Mouse (Mus musculus) layer of hippocampus, postnatal 10 days (tissue): Measurements from ENCODE around the gene Ehd1. TPM values are rescaled to one million over a fixed set of nuclear protein-coding genes. Genes with fewer than 3 reads are reported as not detected.

Experiments used
- DNase-seq, 2 experiments: peaks; one replicate each; pipeline ENCODE4 v3.0.0; 2021; ENCODE audit warnings: low spot score in 2 of 2
- total RNA-seq, 2 experiments: library from RNA; stranded (reverse); gene quantifications; 2 replicates each; pipeline ENCODE4 v1.2.3; 2021

Gene Ehd1
- total RNA-seq, 2 experiments from 2014 or later = 75.1 to 82.7 TPM

DNA sequence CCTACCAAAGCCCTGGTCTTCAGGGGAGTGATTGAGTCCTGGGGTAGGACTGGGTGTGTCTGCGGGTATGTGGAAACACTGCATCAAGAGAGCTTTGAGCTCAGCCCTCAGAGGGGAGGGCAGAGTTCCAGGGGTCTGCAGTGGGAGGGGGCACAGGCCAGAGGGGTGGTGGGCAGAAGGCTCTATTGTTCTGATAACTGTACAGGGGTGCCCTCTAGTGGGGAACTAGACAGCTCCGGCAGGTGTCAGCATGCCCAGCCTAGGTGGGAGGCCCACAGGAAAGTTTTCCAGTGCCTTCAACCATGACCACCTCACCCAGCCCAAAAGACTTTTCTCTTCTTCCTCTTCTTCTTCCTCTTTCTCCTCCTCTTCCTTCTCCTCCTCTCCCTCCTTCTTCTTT, 16.1 kb upstream of the Ehd1 start:
- no peak for DNase-seq

GRCm38 (mm10) chr19:6260946-6261345, 15.6 kb upstream of the Ehd1 start:
- DNase-seq = no peak

DNA sequence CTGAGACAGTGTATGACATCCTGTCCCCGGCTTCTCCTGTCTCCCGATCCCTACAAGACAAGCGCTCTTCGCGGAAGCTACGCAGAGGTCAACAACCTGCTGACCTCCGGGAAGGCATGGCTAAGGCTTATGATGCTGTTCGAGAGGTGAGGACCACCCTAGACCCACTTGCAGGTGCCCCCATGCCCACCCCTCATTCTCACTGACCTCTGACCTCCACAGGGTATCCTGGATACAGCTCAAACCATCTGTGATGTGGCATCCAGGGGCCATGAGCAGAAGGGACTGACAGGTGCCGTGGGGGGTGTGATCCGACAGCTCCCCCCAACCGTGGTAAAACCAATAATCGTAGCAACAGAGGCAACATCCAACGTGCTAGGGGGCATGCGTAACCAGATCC, 15.1 kb upstream of the Ehd1 start:
- DNase-seq = no peak

DNA sequence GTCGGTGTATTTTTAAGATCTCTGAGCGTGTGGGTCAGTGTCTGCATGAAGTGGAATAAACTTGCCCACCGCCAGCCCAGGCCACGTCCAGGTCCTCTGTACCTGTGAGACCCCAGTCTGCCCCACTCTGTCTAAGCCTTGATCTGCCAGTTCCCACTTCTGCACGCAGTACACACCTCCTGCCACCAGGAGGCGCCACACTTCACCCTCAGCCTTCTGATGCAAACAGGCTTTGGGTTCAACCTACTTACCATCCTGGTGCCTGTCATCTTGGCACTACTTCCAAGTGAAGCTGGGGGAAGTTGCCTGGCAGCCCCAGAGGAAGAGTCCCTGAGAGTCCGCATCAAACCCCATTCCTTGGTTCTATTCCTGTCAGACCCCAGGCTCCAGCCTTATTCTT, 14.3 kb upstream of the Ehd1 start:
- DNase-seq = peak; percentile 80 to 84

DNA sequence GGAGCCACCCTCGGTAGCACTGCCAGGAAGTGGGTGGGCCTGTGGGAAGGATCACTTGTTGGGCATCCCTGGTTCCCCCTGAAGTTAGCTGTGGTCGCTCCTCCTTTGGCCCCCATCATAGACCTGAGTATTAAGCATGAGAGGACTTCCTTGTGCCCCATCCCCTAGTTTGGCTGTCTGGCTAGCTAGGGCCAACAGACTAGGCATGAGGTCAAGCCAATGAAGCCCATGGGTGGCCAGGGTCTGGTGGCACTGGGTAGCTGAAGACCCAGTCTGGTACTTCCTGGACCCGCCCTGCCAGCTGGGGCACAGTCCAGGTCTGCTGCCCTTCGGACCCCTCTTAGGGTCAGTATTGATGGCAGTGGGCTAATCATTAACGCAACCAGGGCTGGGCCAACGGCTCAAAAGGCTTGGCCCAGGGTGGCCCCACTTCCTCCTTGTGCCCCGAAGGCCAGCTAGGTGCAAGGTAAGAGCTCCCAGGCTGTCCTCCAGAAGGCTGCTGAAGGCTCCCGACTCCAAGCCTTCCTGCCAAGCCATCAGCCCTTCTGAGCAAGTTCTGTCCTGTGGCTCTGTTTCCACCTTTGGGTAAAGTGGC, 13.6 kb upstream of the Ehd1 start:
- no peak for DNase-seq

DNA sequence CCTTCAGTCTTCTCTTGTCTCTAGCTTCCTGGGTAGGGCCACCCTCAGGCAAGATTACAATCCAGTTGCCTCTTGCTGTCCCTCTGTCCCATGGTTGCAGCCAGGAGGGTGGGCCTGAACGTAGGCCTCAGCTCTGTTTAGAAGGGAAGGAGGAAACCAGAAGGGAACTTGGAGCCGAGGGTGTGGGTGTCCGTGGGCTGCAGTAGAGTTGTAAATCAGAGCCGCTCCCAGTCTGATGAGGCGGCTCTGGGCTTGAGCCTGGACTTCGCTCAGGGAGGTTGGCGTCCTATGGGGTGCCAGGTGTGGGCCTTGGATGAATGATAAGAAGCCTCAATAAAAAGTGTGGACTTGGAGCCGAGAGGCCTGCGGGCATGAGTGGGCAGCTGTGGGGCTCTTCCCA, 12.3 kb upstream of the Ehd1 start:
- DNase-seq = no peak

GRCm38 (mm10) chr19:6264945-6265344, 11.6 kb upstream of the Ehd1 start:
- no peak for DNase-seq

- DNase-seq = no peak
These were observed 10.8 kb upstream of the Ehd1 start for GRCm38 (mm10) chr19:6265727-6266182.

GRCm38 (mm10) chr19:6267306-6268169, 9.0 kb upstream of the Ehd1 start:
- DNase-seq = no peak

DNA sequence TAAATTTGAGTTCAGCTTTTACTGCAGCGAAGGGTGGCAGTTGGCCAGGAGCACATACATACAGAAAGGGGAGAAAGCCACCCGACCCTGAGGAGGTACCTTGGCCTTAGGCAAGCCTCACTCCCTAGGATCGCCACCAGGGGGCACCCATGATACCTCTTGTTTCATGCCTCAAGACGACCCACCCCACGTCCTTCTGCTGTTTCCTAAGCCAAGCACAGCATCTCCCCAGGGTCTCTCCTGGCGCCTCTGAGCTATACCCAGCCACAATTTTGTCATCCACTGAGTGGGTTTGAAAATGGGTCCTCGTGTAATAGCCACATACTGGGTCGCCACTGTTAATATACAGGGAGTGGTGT, 8.4 kb upstream of the Ehd1 start:
- DNase-seq = peak; percentile 87 to 90

- DNase-seq = no peak
These were observed 7.8 kb upstream of the Ehd1 start for GRCm38 (mm10) chr19:6268670-6269132.

DNA sequence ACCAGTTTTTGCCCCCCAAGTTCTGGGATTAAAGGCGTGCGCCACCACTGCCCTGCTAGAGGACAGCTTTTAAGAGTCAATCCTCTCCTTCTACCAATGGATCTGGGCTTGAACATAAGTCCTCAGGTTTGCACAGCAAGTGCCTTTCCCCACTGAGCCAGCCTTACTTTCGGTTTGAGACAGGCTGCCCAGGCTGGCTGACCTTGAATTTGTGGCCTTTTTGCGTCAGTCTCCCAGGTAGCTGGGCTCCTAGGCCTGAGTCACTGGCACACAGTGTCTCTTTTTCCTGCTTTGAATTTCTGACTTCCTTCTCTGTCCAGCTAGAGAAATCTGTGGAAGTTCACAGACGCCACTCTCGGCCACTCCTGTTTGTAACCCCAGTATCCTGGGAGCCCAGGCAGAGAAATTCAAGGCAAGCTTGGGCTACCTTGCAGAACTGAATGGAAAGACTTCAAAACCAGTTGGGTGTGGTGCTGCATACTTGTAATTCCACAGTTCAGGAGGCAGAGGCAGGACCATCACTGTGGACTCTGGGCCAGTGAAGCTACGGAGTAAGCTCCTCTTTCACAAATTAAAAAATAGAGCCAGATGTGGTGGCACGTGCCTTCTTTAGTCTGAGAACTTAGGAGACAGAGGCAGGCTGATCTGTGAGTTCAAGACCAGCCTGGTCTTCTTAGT, 6.6 kb upstream of the Ehd1 start:
- DNase-seq = no peak

DNA sequence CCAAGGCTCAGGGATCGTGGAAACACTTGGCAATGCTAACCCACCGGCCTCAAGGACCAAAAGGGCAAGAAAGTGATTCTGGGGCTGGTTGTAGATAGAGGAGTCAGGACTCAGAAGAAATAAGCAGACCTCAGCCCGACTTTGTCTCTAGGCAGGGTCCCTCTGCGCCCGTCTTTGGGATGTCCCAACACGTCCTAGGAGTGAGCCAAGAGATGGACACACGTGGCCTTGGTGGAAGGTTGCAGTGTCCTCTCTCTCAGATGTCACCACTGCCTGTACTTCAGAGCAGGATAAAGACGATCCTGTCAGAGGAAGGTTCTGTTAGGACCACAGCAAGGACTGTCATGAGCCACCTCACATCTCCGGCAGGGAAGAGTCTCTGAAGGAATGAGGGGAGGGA, 5.9 kb upstream of the Ehd1 start:
- no peak for DNase-seq

DNA sequence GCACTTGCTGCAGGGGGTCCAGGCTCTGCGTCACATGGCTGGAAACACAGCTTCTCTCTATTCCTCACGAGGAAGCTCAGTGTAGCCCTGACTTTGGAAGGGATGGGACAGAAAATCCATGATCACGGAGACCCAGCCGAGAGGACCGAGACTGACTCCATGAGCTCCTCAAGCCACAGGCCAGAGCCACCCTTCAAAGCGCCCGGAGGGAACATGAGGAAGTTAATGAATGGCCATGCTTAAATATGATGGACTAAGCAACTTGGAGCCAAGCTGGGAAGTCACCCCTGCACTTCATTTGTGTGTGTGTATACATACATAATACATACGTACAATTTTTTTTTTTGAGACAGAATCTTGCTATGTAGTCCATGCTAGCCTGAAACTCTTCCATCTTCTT, 5.3 kb upstream of the Ehd1 start:
- DNase-seq = no peak

GRCm38 (mm10) chr19:6272053-6272452, 4.5 kb upstream of the Ehd1 start:
- DNase-seq = no peak

- no peak for DNase-seq
These were observed 3.8 kb upstream of the Ehd1 start for GRCm38 (mm10) chr19:6272738-6273137.

- DNase-seq = no peak
These were observed 2.9 kb upstream of the Ehd1 start for GRCm38 (mm10) chr19:6273592-6273991.

DNA sequence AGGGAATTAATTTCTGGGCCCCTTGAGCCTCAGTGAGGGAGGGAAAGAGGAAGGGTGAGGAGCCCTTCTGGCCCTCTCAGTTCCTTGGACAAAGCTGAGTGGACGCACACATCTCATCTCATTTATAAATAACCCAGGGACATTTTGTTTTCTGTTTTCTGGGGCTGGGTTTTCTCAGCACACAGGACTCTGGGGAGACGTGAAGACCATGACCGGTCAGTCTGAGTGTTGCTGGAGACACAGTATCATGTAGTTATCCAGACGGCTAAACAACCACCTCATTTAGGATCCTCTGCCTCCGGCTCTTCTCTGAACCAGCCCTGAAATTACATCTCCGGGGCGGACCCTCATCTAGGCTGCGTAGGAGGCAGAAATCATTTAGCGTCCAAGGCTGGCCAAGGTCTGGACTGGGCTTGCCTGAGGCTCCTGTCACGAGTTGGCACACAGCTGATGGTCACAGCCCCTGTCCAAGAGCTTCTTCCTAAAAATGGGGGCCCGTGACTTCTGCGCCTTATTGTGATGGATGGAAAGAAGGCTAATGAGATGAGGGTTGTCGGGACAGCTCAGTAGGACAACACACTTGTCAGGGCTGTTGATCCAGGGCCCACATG, 2.4 kb upstream of the Ehd1 start:
- no peak for DNase-seq

- no peak for DNase-seq
These were observed 660 bp upstream of the Ehd1 start for GRCm38 (mm10) chr19:6275740-6276389.

GRCm38 (mm10) chr19:6277661-6278438, 1.3 kb downstream of the Ehd1 start:
- DNase-seq = no peak
